Mouse (Mus musculus) lung, embryonic 14.5 days (tissue): ENCODE measurements around the gene Wdr18. TPM values are rescaled to one million over a fixed set of nuclear protein-coding genes. Genes with fewer than 3 reads are reported as not detected.

Experiments used
- ATAC-seq: fragments of 200-750 bp; cut with Nextera tagmentation; 2 replicates; pipeline ENCODE4 v1.8.0; 2017; ENCODE audit warnings: mild to moderate bottlenecking, moderate TSS enrichment, moderate library complexity; ENCODE audit not compliant: insufficient read depth
- DNase-seq: peaks from one replicate; pipeline ENCODE4 v3.0.0-alpha.2; 2015
- H3K27ac ChIP-seq: fragments of 300-500 bp; sonication (generic); 2 replicates; pipeline ENCODE4 v1.5.1; 2014; ENCODE audit warnings: low read depth, mild to moderate bottlenecking, moderate library complexity
- H3K27me3 ChIP-seq: fragments of 300-500 bp; sonication (generic); 2 replicates; pipeline ENCODE4 v1.6.1; 2014; ENCODE audit warnings: low read length, control low read depth; ENCODE audit not compliant: insufficient read depth
- H3K36me3 ChIP-seq: fragments of 300-500 bp; sonication (generic); 2 replicates; pipeline ENCODE4 v1.6.1; 2014; ENCODE audit warnings: control low read depth; ENCODE audit not compliant: insufficient read depth
- H3K4me1 ChIP-seq: fragments of 300-500 bp; sonication (generic); 2 replicates; pipeline ENCODE4 v1.6.1; 2014; ENCODE audit warnings: antibody characterized with exemption, control low read depth; ENCODE audit not compliant: insufficient read depth
- H3K4me2 ChIP-seq: fragments of 300-500 bp; sonication (generic); 2 replicates; pipeline ENCODE4 v1.6.1; 2014; ENCODE audit warnings: mild to moderate bottlenecking
- H3K4me3 ChIP-seq: fragments of 300-500 bp; sonication (generic); 2 replicates; pipeline ENCODE4 v1.5.1; 2014; ENCODE audit warnings: low read depth, low read length
- H3K9ac ChIP-seq: fragments of 300-500 bp; sonication (generic); 2 replicates; pipeline ENCODE4 v1.6.1; 2014
- H3K9me3 ChIP-seq: fragments of 300-500 bp; sonication (generic); 2 replicates; pipeline ENCODE4 v1.6.1; 2016; ENCODE audit warnings: low read depth, low read length, control low read depth
- CTCF ChIP-seq: IDR thresholded peaks from 2 replicates; pipeline ENCODE4 v1.5.1; 2016; ENCODE audit warnings: antibody characterized with exemption, low read depth
- WGBS: fragments of 180-500 bp; shearing (Covaris S2); extraction: QIAGEN DNeasy Blood & Tissue Kit; methylation state at CpG from one replicate; pipeline ENCODE4 v1.1.7; 2014; 5-methylcytosine and 5-hydroxymethylcytosine counted together
- polyA plus RNA-seq: library from polyadenylated mRNA; unstranded; fragments of >200 nt; fragmentation: Nextera tagmentation; extraction: Ambion mirVana; gene quantifications from 2 replicates; pipeline ENCODE4 v1.2.1, GENCODE M21; 2014

The Wdr18 gene
- polyA plus RNA-seq, 1 experiment from 2014 or later: 124 TPM

- Histone ChIP-seq H3K4me3 (peak overlapping the region; percentile 85), H3K4me1 (peaks cover 25% of the 10 kb centered on the region), H3K27me3 (no peaks in the 10 kb centered on the region), H3K9me3 (peaks cover 5% of the 10 kb centered on the region; the same call in 1 of the 2 replicates), H3K36me3 (peaks cover 43% of the 10 kb centered on the region), H3K4me2 (peak overlapping the region; percentile 76), H3K9ac (peak overlapping the region; percentile 81), H3K27ac (peak overlapping the region; percentile 99; the same call in 1 of the 2 replicates)
- 8% methylated on average over 15 of the region's 15 CpGs for WGBS
- peak; percentile 83 for DNase-seq
- no peak for TF ChIP-seq CTCF
- peak; percentile 35; the same call in 1 of the 2 replicates for ATAC-seq
Measured at GRCm38 (mm10) chr10:79989870-79990269, 29.9 kb downstream of the Wdr18 start.

GRCm38 (mm10) chr10:79991099-79991498 is 31.1 kb downstream of the Wdr18 start:
- DNase-seq (no peak), ATAC-seq (no peak)
- Histone ChIP-seq H3K4me3 (peak overlapping the region; percentile 85), H3K4me2 (peak overlapping the region; percentile 76), H3K27ac (no peak overlapping the region), H3K9ac (no peak overlapping the region), H3K36me3 (peaks cover 50% of the 10 kb centered on the region), H3K9me3 (peaks cover 5% of the 10 kb centered on the region; the same call in 1 of the 2 replicates), H3K4me1 (peaks cover 20% of the 10 kb centered on the region), H3K27me3 (no peaks in the 10 kb centered on the region)
- TF ChIP-seq CTCF: no peak
- 73% methylated on average over 12 of the region's 12 CpGs for WGBS

- H3K9me3 ChIP-seq: peaks cover 5% of the 10 kb centered on the region; the same call in 1 of the 2 replicates
- DNase-seq: no peak
- peaks cover 50% of the 10 kb centered on the region for H3K36me3 ChIP-seq
- no peak overlapping the region for H3K9ac ChIP-seq
- H3K4me2 ChIP-seq: peak overlapping the region; percentile 76; the same call in 1 of the 2 replicates
- WGBS: 83% methylated on average over 6 of the region's 6 CpGs
- no peak for ATAC-seq
- H3K27me3 ChIP-seq: no peaks in the 10 kb centered on the region
- TF ChIP-seq CTCF: peak; percentile 49
- H3K27ac ChIP-seq: no peak overlapping the region
- peaks cover 16% of the 10 kb centered on the region for H3K4me1 ChIP-seq
- no peak overlapping the region for H3K4me3 ChIP-seq
Measured at GRCm38 (mm10) chr10:79991548-79991947, 31.6 kb downstream of the Wdr18 start.

GRCm38 (mm10) chr10:79994397-79995115 is 34.6 kb downstream of the Wdr18 start:
- Histone ChIP-seq H3K4me3 (no peak overlapping the region), H3K36me3 (peaks cover 50% of the 10 kb centered on the region), H3K27me3 (no peaks in the 10 kb centered on the region), H3K27ac (no peak overlapping the region), H3K4me1 (peaks cover 12% of the 10 kb centered on the region), H3K4me2 (no peak overlapping the region), H3K9ac (no peak overlapping the region), H3K9me3 (peaks cover 5% of the 10 kb centered on the region; the same call in 1 of the 2 replicates)
- ATAC-seq (no peak), DNase-seq (no peak)
- TF ChIP-seq CTCF: no peak
- WGBS: 86% methylated on average over 16 of the region's 16 CpGs

GRCm38 (mm10) chr10:79995636-79996035 is 35.7 kb downstream of the Wdr18 start:
- Histone ChIP-seq H3K4me1 (peaks cover 8% of the 10 kb centered on the region; the same call in 1 of the 2 replicates), H3K4me2 (no peak overlapping the region), H3K27ac (no peak overlapping the region), H3K9me3 (peaks cover 5% of the 10 kb centered on the region; the same call in 1 of the 2 replicates), H3K9ac (no peak overlapping the region), H3K4me3 (no peak overlapping the region), H3K36me3 (peaks cover 50% of the 10 kb centered on the region), H3K27me3 (no peaks in the 10 kb centered on the region)
- ATAC-seq (no peak), DNase-seq (no peak)
- WGBS: 86% methylated on average over 1 of the region's 1 CpGs
- TF ChIP-seq CTCF: no peak

- WGBS: under 1% methylated on average over 34 of the region's 34 CpGs
Measured at GRCm38 (mm10) chr10:79996272-79997033, 36.5 kb downstream of the Wdr18 start, which contains the start of gene Abca7. Abca7 (plus strand) TSS chr10:79996494.

More at GRCm38 (mm10) chr10:79996272-79997033, 36.5 kb downstream of the Wdr18 start, which contains the start of gene Abca7:
- Histone ChIP-seq H3K4me1 (peaks cover 8% of the 10 kb centered on the region; the same call in 1 of the 2 replicates), H3K27me3 (no peaks in the 10 kb centered on the region), H3K9ac (peak within 1 kb of the TSS; percentile 51), H3K27ac (peak within 1 kb of the TSS; percentile 43; the same call in 1 of the 2 replicates), H3K4me3 (peak within 1 kb of the TSS; percentile 52), H3K36me3 (peaks cover 42% of the 10 kb centered on the region), H3K4me2 (peak within 1 kb of the TSS; percentile 87), H3K9me3 (peaks cover 4% of the 10 kb centered on the region; the same call in 1 of the 2 replicates)
- TF ChIP-seq CTCF: peak; percentile 42; the same call in 1 of the 2 replicates
- DNase-seq (peak; percentile 96), ATAC-seq (peak; percentile 86)
